Mouse (Mus musculus) lung, adult 2 months (tissue): ENCODE measurements around the gene Hmgcl.
A peak's percentile ranks its signal among the peaks of the same experiment; 100 is the strongest.

Experiments
- CTCF ChIP-seq: fragments of 200-500 bp; IDR thresholded peaks from 2 replicates; pipeline ENCODE4 v1.5.1; 2011; ENCODE audit warnings: mild to moderate bottlenecking, low read length, control low read depth; ENCODE audit not compliant: insufficient read depth
- POLR2A ChIP-seq: fragments of 200-500 bp; IDR thresholded peaks from 2 replicates; pipeline ENCODE4 v1.6.1; 2011; ENCODE audit warnings: low read depth, mild to moderate bottlenecking, control low read depth, low read length, borderline replicate concordance; ENCODE audit errors: extremely low read depth

DNA sequence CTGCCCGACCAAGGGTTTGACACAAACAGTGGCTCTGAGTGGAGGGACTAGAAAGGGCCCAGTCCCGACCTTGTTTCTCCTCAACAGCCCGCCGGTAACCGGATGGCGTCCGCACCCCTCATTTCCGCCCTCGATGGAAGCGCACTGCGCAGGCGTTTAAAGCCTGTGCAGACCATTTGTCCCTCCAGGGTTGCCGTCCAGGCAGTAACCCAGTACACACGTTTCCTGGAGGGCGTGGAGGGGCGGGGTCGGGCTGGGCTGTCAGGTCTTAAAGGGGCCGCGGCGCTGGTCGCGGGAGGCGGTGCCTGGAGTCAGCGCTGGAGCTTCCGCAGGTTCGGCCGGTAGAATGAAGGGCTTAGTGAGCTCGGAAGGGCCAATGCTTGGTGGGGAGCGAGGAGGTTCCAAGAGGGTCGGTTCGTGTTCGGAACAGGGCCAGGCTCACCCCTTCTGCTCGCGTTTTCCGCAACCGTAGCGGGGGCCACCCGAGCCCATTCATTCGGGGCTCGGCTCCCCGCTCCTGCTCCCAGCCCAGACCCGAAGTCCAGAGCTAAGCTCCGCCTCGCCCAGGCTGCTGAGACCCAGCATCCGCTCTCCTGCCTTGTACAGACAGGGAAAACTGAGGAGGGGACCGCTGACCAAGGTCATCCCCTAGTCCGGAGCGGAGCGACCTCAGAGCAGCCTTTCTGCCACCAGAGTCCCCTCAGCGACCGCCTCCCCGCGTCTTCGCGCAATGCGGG is 17.4 kb downstream of the Hmgcl start, which contains the start of gene Gale:
- TF ChIP-seq CTCF: no peak
- TF ChIP-seq POLR2A: peak; percentile 96
